Mouse (Mus musculus): ENCODE results near the gene Eml3.

- TF ChIP-seq REST (IDR thresholded peaks at IDR 0.05; ENCODE audit: insufficient read depth, insufficient read length) (no peak), POLR2A (IDR thresholded peaks at IDR 0.05; ENCODE audit: insufficient read length, low read depth) (no peak)
These were observed 30.8 kb upstream of the Eml3 start for GRCm38 (mm10) chr19:8898576-8898975.
